Mouse (Mus musculus) intestine, embryonic 16.5 days (tissue): ENCODE measurements at regions not wholly inside any gene's neighbourhood (a gene's known extent, or its start where the extent isn't known, plus 50 kb on each side); places are given as distances from the start of the nearest gene placed in this dataset.
"Not testable (repeated sequence)": the region's sequence is repeated elsewhere in the genome, so short reads cannot be mapped to it uniquely, and the experiment has no call there.

Experiments
- ATAC-seq: fragments of 200-750 bp; cut with Nextera tagmentation; 2 replicates; pipeline ENCODE4 v1.8.0; 2017; ENCODE audit warnings: moderate TSS enrichment, moderate library complexity
- H3K27ac ChIP-seq: fragments of 300-500 bp; sonication (generic); 2 replicates; pipeline ENCODE4 v1.5.1; 2014; ENCODE audit warnings: mild to moderate bottlenecking, low read length
- H3K27me3 ChIP-seq: fragments of 300-500 bp; sonication (generic); replicated peaks from 2 replicates; pipeline ENCODE4 v1.6.1; 2014; ENCODE audit warnings: low read length, control low read depth, mixed read lengths; ENCODE audit not compliant: control insufficient read depth, insufficient read depth
- H3K36me3 ChIP-seq: fragments of 300-500 bp; sonication (generic); 2 replicates; pipeline ENCODE4 v1.6.1; 2014; ENCODE audit warnings: low read length, control low read depth; ENCODE audit not compliant: control insufficient read depth, insufficient read depth
- H3K4me1 ChIP-seq: fragments of 300-500 bp; sonication (generic); 2 replicates; pipeline ENCODE4 v1.6.1; 2014; ENCODE audit warnings: low read length, control low read depth, mixed read lengths; ENCODE audit not compliant: control insufficient read depth, insufficient read depth
- H3K4me2 ChIP-seq: fragments of 300-500 bp; sonication (generic); 2 replicates; pipeline ENCODE4 v1.6.1; 2014; ENCODE audit warnings: low read depth, low read length, control low read depth
- H3K4me3 ChIP-seq: fragments of 300-500 bp; sonication (generic); 2 replicates; pipeline ENCODE4 v1.5.1; 2014; ENCODE audit warnings: mild to moderate bottlenecking, low read length
- H3K9ac ChIP-seq: fragments of 300-500 bp; sonication (generic); 2 replicates; pipeline ENCODE4 v1.6.1; 2014; ENCODE audit warnings: low read depth, low read length
- H3K9me3 ChIP-seq: fragments of 300-500 bp; sonication (generic); 2 replicates; pipeline ENCODE4 v1.6.1; 2016; ENCODE audit warnings: low read length, control low read depth; ENCODE audit not compliant: control insufficient read depth
- WGBS: fragments of 180-500 bp; shearing (Covaris S2); extraction: QIAGEN DNeasy Blood & Tissue Kit; methylation state at CpG from one replicate; pipeline ENCODE4 v1.1.7; 2014; 5-methylcytosine and 5-hydroxymethylcytosine counted together

GRCm38 (mm10) chr13:60471602-60472001 lies 130.1 kb upstream of the Dapk1 start:
- Histone ChIP-seq H3K9ac (no peak overlapping the region), H3K4me1 (no peaks in the 10 kb centered on the region), H3K4me2 (no peak overlapping the region), H3K4me3 (no peak overlapping the region), H3K27me3 (no peaks in the 10 kb centered on the region), H3K36me3 (no peaks in the 10 kb centered on the region), H3K9me3 (no peaks in the 10 kb centered on the region), H3K27ac (no peak overlapping the region)
- WGBS = 75% methylated on average over 5 of the region's 5 CpGs
- no peak for ATAC-seq

GRCm38 (mm10) chr13:60476366-60476765 lies 125.4 kb upstream of the Dapk1 start:
- Histone ChIP-seq H3K27ac (no peak overlapping the region), H3K9ac (no peak overlapping the region), H3K4me2 (no peak overlapping the region), H3K4me3 (no peak overlapping the region), H3K4me1 (peaks cover 20% of the 10 kb centered on the region), H3K9me3 (no peaks in the 10 kb centered on the region), H3K27me3 (no peaks in the 10 kb centered on the region), H3K36me3 (no peaks in the 10 kb centered on the region)
- no peak for ATAC-seq
- 84% methylated on average over 2 of the region's 2 CpGs for WGBS

GRCm38 (mm10) chr13:60478301-60478700 lies 123.4 kb upstream of the Dapk1 start:
- Histone ChIP-seq H3K27me3 (no peaks in the 10 kb centered on the region), H3K9ac (no peak overlapping the region), H3K27ac (no peak overlapping the region), H3K4me3 (no peak overlapping the region), H3K9me3 (no peaks in the 10 kb centered on the region), H3K4me1 (peaks cover 20% of the 10 kb centered on the region), H3K4me2 (no peak overlapping the region), H3K36me3 (no peaks in the 10 kb centered on the region)
- no peak for ATAC-seq
- WGBS = 69% methylated on average over 6 of the region's 6 CpGs

GRCm38 (mm10) chr13:60479043-60479861 lies 122.5 kb upstream of the Dapk1 start:
- Histone ChIP-seq H3K9me3 (no peaks in the 10 kb centered on the region), H3K27me3 (no peaks in the 10 kb centered on the region), H3K4me3 (peak overlapping the region; percentile 39), H3K9ac (peak overlapping the region; percentile 39), H3K4me1 (peaks cover 20% of the 10 kb centered on the region), H3K4me2 (peak overlapping the region; percentile 65), H3K27ac (peak overlapping the region; percentile 53), H3K36me3 (no peaks in the 10 kb centered on the region)
- peak; percentile 58 for ATAC-seq
- 4% methylated on average over 18 of the region's 18 CpGs for WGBS

- Histone ChIP-seq H3K36me3 (no peaks in the 10 kb centered on the region), H3K9me3 (no peaks in the 10 kb centered on the region), H3K27me3 (no peaks in the 10 kb centered on the region), H3K4me1 (peaks cover 20% of the 10 kb centered on the region), H3K4me2 (peak overlapping the region; percentile 65), H3K4me3 (peak overlapping the region; percentile 39), H3K27ac (peak overlapping the region; percentile 53), H3K9ac (peak overlapping the region; percentile 25; the same call in 1 of the 2 replicates)
- ATAC-seq = peak; percentile 84
- WGBS = 6% methylated on average over 13 of the region's 13 CpGs
These were observed 121.7 kb upstream of the Dapk1 start for GRCm38 (mm10) chr13:60479862-60480730.

- peak overlapping the region; percentile 65 for H3K4me2 ChIP-seq
- H3K4me3 ChIP-seq = peak overlapping the region; percentile 39
- peak; percentile 66 for ATAC-seq
- no peaks in the 10 kb centered on the region for H3K9me3 ChIP-seq
- H3K36me3 ChIP-seq = no peaks in the 10 kb centered on the region
- H3K9ac ChIP-seq = peak overlapping the region; percentile 25; the same call in 1 of the 2 replicates
- WGBS = 8% methylated on average over 21 of the region's 21 CpGs
- peak overlapping the region; percentile 53; the same call in 1 of the 2 replicates for H3K27ac ChIP-seq
- peaks cover 20% of the 10 kb centered on the region for H3K4me1 ChIP-seq
- no peaks in the 10 kb centered on the region for H3K27me3 ChIP-seq
These were observed 120.9 kb upstream of the Dapk1 start for GRCm38 (mm10) chr13:60480731-60481431.

GRCm38 (mm10) chr13:60481451-60481850 lies 120.3 kb upstream of the Dapk1 start:
- Histone ChIP-seq H3K4me1 (peaks cover 20% of the 10 kb centered on the region), H3K4me3 (peak overlapping the region; percentile 39; the same call in 1 of the 2 replicates)

GRCm38 (mm10) chr13:60481946-60482345 lies 119.8 kb upstream of the Dapk1 start:
- Histone ChIP-seq H3K9me3 (no peaks in the 10 kb centered on the region), H3K36me3 (no peaks in the 10 kb centered on the region), H3K4me2 (no peak overlapping the region), H3K27me3 (no peaks in the 10 kb centered on the region), H3K4me1 (peaks cover 20% of the 10 kb centered on the region), H3K9ac (no peak overlapping the region), H3K27ac (no peak overlapping the region), H3K4me3 (no peak overlapping the region)
- WGBS = 94% methylated on average over 6 of the region's 6 CpGs
- no peak for ATAC-seq

More at GRCm38 (mm10) chr13:60481451-60481850, 120.3 kb upstream of the Dapk1 start:
- WGBS = 72% methylated on average over 11 of the region's 11 CpGs
- H3K27ac ChIP-seq = peak overlapping the region; percentile 53; the same call in 1 of the 2 replicates
- not testable (repeated sequence) for H3K9ac ChIP-seq, ATAC-seq, H3K9me3 ChIP-seq, H3K27me3 ChIP-seq, H3K36me3 ChIP-seq, H3K4me2 ChIP-seq

- WGBS = 67% methylated on average over 2 of the region's 2 CpGs
- Histone ChIP-seq H3K4me3 (no peak overlapping the region), H3K4me2 (no peak overlapping the region), H3K27ac (no peak overlapping the region), H3K4me1 (peaks cover 6% of the 10 kb centered on the region; the same call in 1 of the 2 replicates), H3K27me3 (no peaks in the 10 kb centered on the region), H3K9ac (no peak overlapping the region), H3K36me3 (no peaks in the 10 kb centered on the region), H3K9me3 (no peaks in the 10 kb centered on the region)
- no peak for ATAC-seq
These were observed 115.6 kb upstream of the Dapk1 start for GRCm38 (mm10) chr13:60486105-60486504.
